Mouse (Mus musculus) olfactory bulb, adult 2 months (tissue): ENCODE measurements around the gene Tmem141.

Experiments used
- CTCF ChIP-seq: fragments of 200-500 bp; IDR thresholded peaks from 2 replicates; pipeline ENCODE4 v1.5.1; 2012; ENCODE audit warnings: low read depth, mild to moderate bottlenecking, low read length, moderate library complexity; ENCODE audit not compliant: insufficient read depth
- POLR2A ChIP-seq: fragments of 200-500 bp; IDR thresholded peaks from 2 replicates; pipeline ENCODE4 v1.6.1; 2012; ENCODE audit warnings: mild to moderate bottlenecking, low read depth, low read length, moderate library complexity; ENCODE audit not compliant: insufficient read depth

DNA sequence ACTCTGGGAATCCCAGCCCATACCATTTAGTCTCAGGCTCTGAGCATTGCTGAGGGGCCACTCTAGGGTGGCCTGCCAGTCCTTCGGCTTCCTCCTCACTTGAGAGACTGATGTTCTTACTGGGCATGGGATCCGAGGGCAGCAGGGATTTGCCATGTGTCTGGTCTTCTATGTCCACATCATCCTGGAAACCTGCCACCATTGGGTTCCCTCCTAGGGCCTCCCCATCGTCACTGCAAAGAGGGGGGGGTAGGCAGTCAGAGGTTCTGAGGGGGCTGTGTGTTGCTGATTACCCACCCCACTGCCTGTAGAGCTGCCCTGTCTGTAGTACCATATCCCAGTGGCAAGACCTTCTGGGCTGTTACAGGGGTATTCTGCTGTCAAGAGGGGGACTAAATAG, 36.2 kb downstream of the Tmem141 start:
- TF ChIP-seq POLR2A = no peak
- no peak for TF ChIP-seq CTCF
